Mouse (Mus musculus) intestine, embryonic 14.5 days (tissue): ENCODE measurements around the gene Arf4. TPM values are rescaled to one million over a fixed set of nuclear protein-coding genes. Genes with fewer than 3 reads are reported as not detected.

Source experiments
- ATAC-seq: fragments of 200-750 bp; cut with Nextera tagmentation; replicated peaks from 2 replicates; pipeline ENCODE4 v1.8.0; 2017; ENCODE audit warnings: low read depth, moderate number of reproducible peaks, moderate TSS enrichment, moderate library complexity; ENCODE audit not compliant: low FRiP score, low TSS enrichment
- DNase-seq: peaks from one replicate; pipeline ENCODE4 v3.0.0-alpha.2; 2018; ENCODE audit warnings: low spot score
- H3K27ac ChIP-seq: fragments of 300-500 bp; sonication (generic); 2 replicates; pipeline ENCODE4 v1.5.1; 2014; ENCODE audit warnings: low read depth, mild to moderate bottlenecking, control low read depth
- H3K27me3 ChIP-seq: fragments of 300-500 bp; sonication (generic); replicated peaks from 2 replicates; pipeline ENCODE4 v1.6.1; 2014; ENCODE audit warnings: low read length, control low read depth; ENCODE audit not compliant: control insufficient read depth, insufficient read depth
- H3K36me3 ChIP-seq: fragments of 300-500 bp; sonication (generic); 2 replicates; pipeline ENCODE4 v1.6.1; 2014; ENCODE audit warnings: low read length, control low read depth; ENCODE audit not compliant: control insufficient read depth, insufficient read depth
- H3K4me1 ChIP-seq: fragments of 300-500 bp; sonication (generic); replicated peaks from 2 replicates; pipeline ENCODE4 v1.6.1; 2014; ENCODE audit warnings: low read length, control low read depth, mixed read lengths; ENCODE audit not compliant: control insufficient read depth, insufficient read depth
- H3K4me2 ChIP-seq: fragments of 300-500 bp; sonication (generic); 2 replicates; pipeline ENCODE4 v1.6.1; 2014; ENCODE audit warnings: low read length
- H3K4me3 ChIP-seq: fragments of 300-500 bp; sonication (generic); 2 replicates; pipeline ENCODE4 v1.5.1; 2014; ENCODE audit warnings: low read depth, low read length, control low read depth, mixed read lengths
- H3K9ac ChIP-seq: fragments of 300-500 bp; sonication (generic); 2 replicates; pipeline ENCODE4 v1.6.1; 2014; ENCODE audit warnings: mild to moderate bottlenecking, low read length
- H3K9me3 ChIP-seq: fragments of 300-500 bp; sonication (generic); 2 replicates; pipeline ENCODE4 v1.6.1; 2016; ENCODE audit warnings: low read length, control low read depth; ENCODE audit not compliant: control insufficient read depth
- WGBS: fragments of 180-500 bp; shearing (Covaris S2); extraction: QIAGEN DNeasy Blood & Tissue Kit; methylation state at CpG from one replicate; pipeline ENCODE4 v1.1.7; 2014; 5-methylcytosine and 5-hydroxymethylcytosine counted together
- polyA plus RNA-seq: library from polyadenylated mRNA; unstranded; fragments of >200 nt; fragmentation: Nextera tagmentation; extraction: Ambion mirVana; gene quantifications from 2 replicates; pipeline ENCODE4 v1.2.1, GENCODE M21; 2014

Gene Arf4
- polyA plus RNA-seq, 1 experiment from 2014 or later = 583 TPM

GRCm38 (mm10) chr14:26625301-26625700, 12.6 kb upstream of the Arf4 start:
- Histone ChIP-seq H3K9ac (no peak overlapping the region), H3K36me3 (peaks cover 93% of the 10 kb centered on the region)
- WGBS = 85% methylated on average over 4 of the region's 4 CpGs

GRCm38 (mm10) chr14:26626605-26627140, 11.2 kb upstream of the Arf4 start:
- Histone ChIP-seq H3K36me3 (peaks cover 85% of the 10 kb centered on the region), H3K27me3 (no peaks in the 10 kb centered on the region), H3K4me3 (no peak overlapping the region), H3K4me2 (no peak overlapping the region), H3K4me1 (no peaks in the 10 kb centered on the region), H3K9ac (no peak overlapping the region), H3K9me3 (no peaks in the 10 kb centered on the region), H3K27ac (no peak overlapping the region)
- ATAC-seq (no peak), DNase-seq (no peak)
- WGBS = 90% methylated on average over 5 of the region's 5 CpGs

More at GRCm38 (mm10) chr14:26625301-26625700, 12.6 kb upstream of the Arf4 start:
- Histone ChIP-seq H3K4me2 (no peak overlapping the region), H3K4me3 (no peak overlapping the region), H3K9me3 (no peaks in the 10 kb centered on the region), H3K27ac (no peak overlapping the region), H3K4me1 (no peaks in the 10 kb centered on the region), H3K27me3 (no peaks in the 10 kb centered on the region)
- no peak for DNase-seq
- no peak for ATAC-seq

GRCm38 (mm10) chr14:26637025-26637850, 636 bp upstream of the Arf4 start:
- no peaks in the 10 kb centered on the region for H3K9me3 ChIP-seq
- WGBS = 22% methylated on average over 17 of the region's 17 CpGs
- peak overlapping the region; percentile 99 for H3K27ac ChIP-seq
- H3K4me2 ChIP-seq = peak overlapping the region; percentile 62
- peak overlapping the region; percentile 68 for H3K9ac ChIP-seq
- no peaks in the 10 kb centered on the region for H3K27me3 ChIP-seq
- peak; percentile 59 for DNase-seq
- peaks cover 22% of the 10 kb centered on the region for H3K4me1 ChIP-seq
- peak overlapping the region; percentile 92 for H3K4me3 ChIP-seq
- H3K36me3 ChIP-seq = peaks cover 5% of the 10 kb centered on the region
- ATAC-seq = no peak

- Histone ChIP-seq H3K27ac (peak overlapping the region; percentile 99), H3K9me3 (no peaks in the 10 kb centered on the region)
- 0% methylated on average over 16 of the region's 16 CpGs for WGBS
Measured at GRCm38 (mm10) chr14:26638708-26639084, 822 bp downstream of the Arf4 start.

GRCm38 (mm10) chr14:26639251-26639650, 1.4 kb downstream of the Arf4 start:
- peak overlapping the region; percentile 92 for H3K4me2 ChIP-seq
- H3K4me3 ChIP-seq = peak overlapping the region; percentile 92
- peak overlapping the region; percentile 98 for H3K9ac ChIP-seq
- 4% methylated on average over 11 of the region's 11 CpGs for WGBS
- H3K27me3 ChIP-seq = no peaks in the 10 kb centered on the region
- H3K36me3 ChIP-seq = no peaks in the 10 kb centered on the region
- peak overlapping the region; percentile 99; the same call in 1 of the 2 replicates for H3K27ac ChIP-seq
- DNase-seq (peak; percentile 67), ATAC-seq (no peak)
- H3K4me1 ChIP-seq = peaks cover 22% of the 10 kb centered on the region
- H3K9me3 ChIP-seq = no peaks in the 10 kb centered on the region

More at GRCm38 (mm10) chr14:26638708-26639084, 822 bp downstream of the Arf4 start:
- peak; percentile 80 for DNase-seq
- H3K27me3 ChIP-seq = no peaks in the 10 kb centered on the region
- H3K4me3 ChIP-seq = peak overlapping the region; percentile 92
- H3K36me3 ChIP-seq = no peaks in the 10 kb centered on the region
- peak overlapping the region; percentile 98 for H3K9ac ChIP-seq
- H3K4me2 ChIP-seq = peak overlapping the region; percentile 92
- H3K4me1 ChIP-seq = peaks cover 22% of the 10 kb centered on the region
- ATAC-seq = peak; percentile 40

- Histone ChIP-seq H3K9me3 (no peaks in the 10 kb centered on the region), H3K36me3 (no peaks in the 10 kb centered on the region), H3K4me1 (peaks cover 22% of the 10 kb centered on the region), H3K27me3 (no peaks in the 10 kb centered on the region), H3K4me2 (peak overlapping the region; percentile 92), H3K9ac (peak overlapping the region; percentile 98), H3K4me3 (peak overlapping the region; percentile 92), H3K27ac (no peak overlapping the region)
- DNase-seq = no peak
- no peak for ATAC-seq
- WGBS = 29% methylated on average over 2 of the region's 2 CpGs
Measured at GRCm38 (mm10) chr14:26639961-26640360, 2.1 kb downstream of the Arf4 start.

GRCm38 (mm10) chr14:26643006-26643624, 5.2 kb downstream of the Arf4 start:
- no peak overlapping the region for H3K4me3 ChIP-seq
- H3K4me1 ChIP-seq = peaks cover 24% of the 10 kb centered on the region
- no peak overlapping the region for H3K27ac ChIP-seq
- H3K4me2 ChIP-seq = no peak overlapping the region
- H3K36me3 ChIP-seq = peaks cover 12% of the 10 kb centered on the region
- DNase-seq (no peak), ATAC-seq (no peak)
- H3K9me3 ChIP-seq = no peaks in the 10 kb centered on the region
- 81% methylated on average over 3 of the region's 3 CpGs for WGBS
- H3K27me3 ChIP-seq = no peaks in the 10 kb centered on the region
- no peak overlapping the region for H3K9ac ChIP-seq

- Histone ChIP-seq H3K9ac (no peak overlapping the region), H3K27me3 (no peaks in the 10 kb centered on the region), H3K9me3 (no peaks in the 10 kb centered on the region), H3K4me3 (no peak overlapping the region), H3K27ac (no peak overlapping the region), H3K4me1 (peaks cover 9% of the 10 kb centered on the region), H3K4me2 (peak overlapping the region; percentile 4; the same call in 1 of the 2 replicates), H3K36me3 (peaks cover 38% of the 10 kb centered on the region)
- WGBS = 71% methylated on average over 5 of the region's 5 CpGs
- no peak for ATAC-seq
- DNase-seq = no peak
Measured at GRCm38 (mm10) chr14:26645989-26646650, 8.2 kb downstream of the Arf4 start.
